Mouse (Mus musculus): ENCODE data around the gene Fam83g.

DNA sequence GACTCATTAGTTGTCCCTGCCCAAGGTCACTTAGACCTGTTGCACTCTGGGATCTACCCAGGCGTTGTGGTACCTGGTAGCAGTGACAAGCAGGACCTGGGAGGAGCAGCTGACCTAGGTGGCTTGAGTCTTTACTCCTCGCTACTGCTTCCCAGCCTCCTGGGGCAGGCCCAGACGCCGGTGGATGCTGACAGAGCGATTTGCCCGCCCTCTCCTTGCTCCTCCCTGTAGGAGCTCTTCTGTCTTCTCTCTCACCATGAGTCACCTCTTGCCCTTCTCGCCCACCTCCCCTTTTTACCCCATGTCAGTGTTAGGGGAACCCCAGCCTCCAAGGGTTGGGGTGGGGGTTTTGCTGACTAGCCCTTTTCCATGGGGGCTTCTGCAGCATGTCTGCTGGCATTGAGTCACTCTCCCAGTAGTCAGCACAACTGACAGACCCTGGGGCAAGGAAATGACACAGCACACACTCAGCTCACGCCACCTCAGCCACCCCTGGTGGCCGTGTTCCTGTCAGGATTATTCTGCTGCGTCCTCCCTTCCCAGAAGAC lies 3.1 kb downstream of the Fam83g start:
- TF ChIP-seq USF1 (IDR thresholded peaks at IDR 0.05; ENCODE audit: low read depth), result no peak
- no peak for TF ChIP-seq CEBPB (IDR thresholded peaks at IDR 0.05; ENCODE audit: low read depth)

Measured in C2C12 (cell line).